Mouse (Mus musculus) stomach, embryonic 16.5 days (tissue): ENCODE results near the gene Aig1. TPM values are rescaled to one million over a fixed set of nuclear protein-coding genes. Genes with fewer than 3 reads are reported as not detected.

Experiments
- ATAC-seq: fragments of 200-750 bp; cut with Nextera tagmentation; 2 replicates; pipeline ENCODE4 v1.8.0; 2017; ENCODE audit warnings: moderate number of reproducible peaks, moderate TSS enrichment; ENCODE audit not compliant: insufficient read depth, low FRiP score
- H3K27ac ChIP-seq: fragments of 300-500 bp; sonication (generic); 2 replicates; pipeline ENCODE4 v1.5.1; 2014; ENCODE audit warnings: low read length
- H3K27me3 ChIP-seq: fragments of 300-500 bp; sonication (generic); 2 replicates; pipeline ENCODE4 v1.6.1; 2014; ENCODE audit warnings: low read length, control low read depth, mixed read lengths; ENCODE audit not compliant: control insufficient read depth, insufficient read depth
- H3K36me3 ChIP-seq: fragments of 300-500 bp; sonication (generic); 2 replicates; pipeline ENCODE4 v1.6.1; 2014; ENCODE audit warnings: low read length; ENCODE audit not compliant: control insufficient read depth, insufficient read depth
- H3K4me1 ChIP-seq: fragments of 300-500 bp; sonication (generic); 2 replicates; pipeline ENCODE4 v1.6.1; 2014; ENCODE audit warnings: low read length, control low read depth, mixed read lengths; ENCODE audit not compliant: control insufficient read depth, insufficient read depth
- H3K4me2 ChIP-seq: fragments of 300-500 bp; sonication (generic); 2 replicates; pipeline ENCODE4 v1.6.1; 2014; ENCODE audit warnings: low read depth, low read length, mixed read lengths
- H3K4me3 ChIP-seq: fragments of 300-500 bp; sonication (generic); replicated peaks from 2 replicates; pipeline ENCODE4 v1.5.1; 2014; ENCODE audit warnings: mild to moderate bottlenecking, low read length
- H3K9ac ChIP-seq: fragments of 300-500 bp; sonication (generic); 2 replicates; pipeline ENCODE4 v1.6.1; 2014; ENCODE audit warnings: low read length
- H3K9me3 ChIP-seq: fragments of 300-500 bp; sonication (generic); replicated peaks from 2 replicates; pipeline ENCODE4 v1.6.1; 2016; ENCODE audit warnings: low read length, control low read depth; ENCODE audit not compliant: control insufficient read depth
- WGBS: fragments of 180-500 bp; shearing (Covaris S2); extraction: QIAGEN DNeasy Blood & Tissue Kit; methylation state at CpG from one replicate; pipeline ENCODE4 v1.1.7; 2014; 5-methylcytosine and 5-hydroxymethylcytosine counted together
- polyA plus RNA-seq: library from polyadenylated mRNA; unstranded; fragments of >200 nt; fragmentation: Nextera tagmentation; extraction: Ambion mirVana; gene quantifications from 2 replicates; pipeline ENCODE4 v1.2.1, GENCODE M21; 2015

Gene Aig1
- polyA plus RNA-seq, 1 experiment from 2014 or later: 39.4 TPM

GRCm38 (mm10) chr10:13600926-13601325 is 267.9 kb downstream of the Aig1 start:
- Histone ChIP-seq H3K9ac (no peak overlapping the region), H3K9me3 (no peaks in the 10 kb centered on the region), H3K27me3 (no peaks in the 10 kb centered on the region), H3K27ac (no peak overlapping the region), H3K4me3 (no peak overlapping the region), H3K36me3 (no peaks in the 10 kb centered on the region), H3K4me2 (no peak overlapping the region), H3K4me1 (no peaks in the 10 kb centered on the region)
- no peak for ATAC-seq
- WGBS: 74% methylated on average over 2 of the region's 2 CpGs

- Histone ChIP-seq H3K4me1 (no peaks in the 10 kb centered on the region), H3K27ac (no peak overlapping the region), H3K27me3 (no peaks in the 10 kb centered on the region), H3K4me3 (no peak overlapping the region), H3K4me2 (no peak overlapping the region), H3K9ac (no peak overlapping the region), H3K9me3 (no peaks in the 10 kb centered on the region), H3K36me3 (no peaks in the 10 kb centered on the region)
- ATAC-seq: no peak
- WGBS: 75% methylated on average over 8 of the region's 8 CpGs
These were observed 271.3 kb downstream of the Aig1 start for GRCm38 (mm10) chr10:13597491-13597890.

Other genes with a start within 250 kb of the Aig1 start
- gene Hivep2, start 97.1 kb upstream of the Aig1 start, polyA plus RNA-seq: 5.6 and 6.2 TPM in 2 replicates